Mouse (Mus musculus) NIH3T3 (cell line): ENCODE results near the gene Cct7.
A peak's percentile ranks its signal among the peaks of the same experiment; 100 is the strongest.
"Not testable (repeated sequence)": the region's sequence is repeated elsewhere in the genome, so short reads cannot be mapped to it uniquely, and the experiment has no call there.

Experiments
- DNase-seq: peaks from one replicate; pipeline ENCODE4 v3.0.0-alpha.2; 2012; ENCODE audit warnings: low read depth

The Cct7 gene

DNA sequence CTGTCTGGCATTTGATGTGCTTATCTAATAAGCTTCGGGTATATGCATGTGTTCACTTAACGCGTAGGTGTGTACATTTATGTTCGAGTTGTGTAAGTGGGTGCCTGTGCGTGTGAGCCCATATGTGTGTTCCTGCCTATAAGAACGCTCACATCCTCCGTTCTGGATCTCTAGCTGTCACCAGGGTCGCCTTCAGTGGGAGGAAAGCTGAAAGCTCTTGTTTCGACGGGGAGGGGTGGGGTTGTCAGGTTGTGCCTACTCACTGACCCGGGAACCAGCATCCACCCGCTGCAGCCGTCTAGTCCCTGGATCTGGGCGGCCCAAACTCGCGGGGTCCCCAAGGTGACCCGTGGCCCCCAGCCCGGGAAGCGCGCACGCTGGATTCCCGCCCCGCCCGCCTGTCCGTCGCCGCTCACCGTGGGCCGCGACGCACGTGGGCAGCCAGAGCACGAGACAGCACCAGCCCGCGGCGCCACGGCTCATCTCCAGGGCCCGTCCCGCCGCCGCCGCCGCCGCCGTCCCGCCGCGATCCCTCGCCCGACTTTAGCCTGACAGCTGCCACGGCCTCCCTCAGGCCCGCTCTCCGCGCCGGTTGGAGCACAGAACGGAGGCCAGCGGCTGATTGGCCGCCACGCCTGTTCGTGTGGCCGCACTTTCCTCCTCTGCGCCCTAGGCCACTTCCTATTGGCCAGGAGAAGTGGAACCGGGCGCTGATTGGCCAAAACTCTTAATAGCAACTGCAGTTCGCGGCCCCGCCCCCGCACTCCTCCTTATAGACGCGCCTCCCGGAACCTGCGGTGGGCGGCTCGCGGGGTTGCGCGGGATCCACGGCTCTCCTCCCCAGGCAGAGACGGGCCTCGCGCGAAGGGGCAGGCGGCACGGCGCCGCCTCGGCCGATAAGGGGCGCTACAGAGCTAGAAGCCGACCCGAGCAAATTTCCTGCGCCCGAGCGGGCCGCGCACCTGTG, at the start of gene Cct7:
Gene Cct7, plus strand, starts transcription at position 818 of the 967 bp plus-strand sequence.
- DNase-seq, result peak; percentile 100

DNA sequence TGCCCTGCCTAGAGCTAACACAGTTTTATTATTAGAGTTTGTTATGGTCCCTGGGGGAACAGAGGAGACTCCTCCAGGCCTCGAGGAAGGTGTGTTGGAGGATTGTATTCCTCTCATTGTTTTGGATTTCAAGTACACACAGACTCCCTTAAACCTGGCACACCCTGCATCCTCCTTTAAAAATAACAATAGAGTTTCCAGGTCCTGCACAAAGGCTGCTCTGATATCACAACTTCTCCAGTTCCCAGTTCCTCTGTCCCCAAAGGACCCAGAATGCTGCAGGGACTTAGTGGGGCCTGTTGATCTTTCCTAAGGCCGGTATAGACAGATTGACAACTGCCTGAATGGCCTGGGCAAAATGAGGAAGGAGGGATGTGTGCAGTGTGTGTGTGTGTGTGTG, 48.7 kb upstream of the Cct7 start:
- DNase-seq, result no peak

DNA sequence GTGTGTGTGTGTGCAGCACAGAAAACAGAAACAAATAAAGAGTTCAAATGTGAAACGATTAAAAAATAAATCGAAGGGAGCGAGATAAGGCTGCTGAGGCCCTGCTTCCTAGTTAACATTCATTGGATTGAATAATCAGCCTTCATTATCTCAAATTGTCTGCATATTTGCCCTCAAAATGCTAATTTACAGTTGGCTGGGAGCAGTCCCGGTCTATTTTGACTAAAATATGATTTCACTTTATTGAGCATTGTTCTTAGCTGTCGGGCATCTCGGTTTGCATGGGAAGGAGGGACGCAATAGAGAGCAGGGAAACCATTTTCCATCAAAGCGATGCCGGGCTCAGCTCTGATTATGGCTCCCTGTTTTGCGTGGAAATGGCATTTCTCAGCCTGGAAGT, 48.3 kb upstream of the Cct7 start:
- DNase-seq, result no peak

GRCm38 (mm10) chr6:85409003-85409402, 42.3 kb upstream of the Cct7 start:
- DNase-seq, result no peak

GRCm38 (mm10) chr6:85410771-85411273, 40.5 kb upstream of the Cct7 start:
- DNase-seq, result peak; percentile 97

- no peak for DNase-seq
Measured at GRCm38 (mm10) chr6:85415829-85416228, 35.5 kb upstream of the Cct7 start.

DNA sequence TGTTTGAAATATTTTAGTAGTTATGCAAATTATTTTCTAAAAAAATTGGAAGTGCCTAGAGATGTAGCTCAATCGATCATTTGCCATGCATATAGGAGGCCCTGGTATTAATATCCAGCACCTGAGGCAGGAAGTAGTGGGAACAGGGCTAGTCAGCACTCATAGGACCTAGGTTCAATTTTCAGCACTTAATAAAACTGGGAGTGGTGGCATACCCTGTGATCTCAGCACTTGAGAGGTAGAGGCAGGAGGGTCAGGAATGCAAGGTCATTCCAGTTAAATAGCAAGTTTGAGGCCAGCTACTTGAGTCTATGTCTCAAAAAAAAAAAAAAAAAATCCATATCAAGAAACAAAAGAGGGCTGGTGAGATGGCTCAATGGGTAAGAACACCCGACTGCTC, 32.2 kb upstream of the Cct7 start:
- DNase-seq, result no peak

- no peak for DNase-seq
Measured at GRCm38 (mm10) chr6:85423836-85424379, 27.4 kb upstream of the Cct7 start, which contains the start of gene Noto. Gene Noto, plus strand, starts transcription at chr6:85423886.

GRCm38 (mm10) chr6:85431274-85431841, 20.0 kb upstream of the Cct7 start:
- peak; percentile 45 for DNase-seq

GRCm38 (mm10) chr6:85431842-85432431, 19.4 kb upstream of the Cct7 start, which contains the start of gene Smyd5:
Gene Smyd5, plus strand, starts transcription at chr6:85431989.
- peak; percentile 95 for DNase-seq

- DNase-seq, result no peak
Measured at GRCm38 (mm10) chr6:85433865-85434264, 17.4 kb upstream of the Cct7 start.

DNA sequence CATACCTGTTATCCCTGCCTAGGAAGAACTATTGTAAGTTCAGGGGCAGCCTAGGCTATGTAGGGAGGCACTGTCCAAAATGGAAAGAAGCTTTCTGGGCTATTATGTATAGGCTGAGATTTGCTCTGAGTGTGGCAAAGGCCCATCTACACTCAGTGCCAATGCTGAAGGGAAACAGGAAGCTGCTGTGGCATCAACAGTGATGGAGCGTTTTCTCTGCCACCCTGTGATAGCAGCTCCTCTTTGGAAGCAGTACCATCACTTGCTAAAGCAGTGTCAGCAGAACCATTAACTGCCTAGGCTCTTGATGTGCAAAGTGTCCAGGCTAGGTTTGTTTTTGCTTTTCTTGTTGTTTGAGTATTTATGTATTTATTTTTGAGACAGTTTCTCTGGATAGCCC, 15.1 kb upstream of the Cct7 start:
- DNase-seq, result no peak

DNA sequence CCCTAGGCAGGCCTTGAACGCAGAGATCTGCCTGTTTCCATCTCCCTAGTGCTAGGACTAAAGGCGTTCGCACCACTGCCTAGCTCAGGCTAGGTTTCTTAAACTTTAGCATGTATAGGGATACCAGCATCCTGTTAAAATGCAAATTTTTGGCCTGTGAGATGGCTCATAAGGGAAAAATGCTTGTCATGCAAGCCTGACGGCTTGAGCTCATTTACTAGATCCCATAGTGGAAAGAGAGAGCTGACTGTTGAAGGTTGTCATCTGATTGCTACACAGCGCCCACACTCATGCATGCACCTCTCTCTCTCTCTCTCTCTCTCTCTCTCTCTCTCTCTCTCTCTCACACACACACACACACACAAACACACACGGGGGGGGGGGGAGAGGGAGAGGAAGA, 14.7 kb upstream of the Cct7 start:
- peak; percentile 78 for DNase-seq

GRCm38 (mm10) chr6:85441142-85441541, 10.2 kb upstream of the Cct7 start:
- no peak for DNase-seq

GRCm38 (mm10) chr6:85443488-85444233, 7.7 kb upstream of the Cct7 start:
- DNase-seq, result peak; percentile 49

GRCm38 (mm10) chr6:85444266-85444965, 6.9 kb upstream of the Cct7 start:
- DNase-seq, result peak; percentile 62

GRCm38 (mm10) chr6:85445286-85445685, 6.0 kb upstream of the Cct7 start:
- no peak for DNase-seq

GRCm38 (mm10) chr6:85447351-85447750, 4.0 kb upstream of the Cct7 start:
- no peak for DNase-seq

GRCm38 (mm10) chr6:85450140-85450539, 1.2 kb upstream of the Cct7 start:
- not testable (repeated sequence) for DNase-seq

- DNase-seq, result peak; percentile 99
Measured at GRCm38 (mm10) chr6:85451664-85452410, 523 bp downstream of the Cct7 start, which contains the start of gene Pradc1. Gene Pradc1, minus strand, starts transcription at chr6:85451970.
